Mouse (Mus musculus) NIH3T3 (cell line): Measurements from ENCODE around the gene Crebl2.

Experiments
- DNase-seq: peaks from one replicate; pipeline ENCODE4 v3.0.0-alpha.2; 2012; ENCODE audit warnings: low read depth

Gene Crebl2

DNA sequence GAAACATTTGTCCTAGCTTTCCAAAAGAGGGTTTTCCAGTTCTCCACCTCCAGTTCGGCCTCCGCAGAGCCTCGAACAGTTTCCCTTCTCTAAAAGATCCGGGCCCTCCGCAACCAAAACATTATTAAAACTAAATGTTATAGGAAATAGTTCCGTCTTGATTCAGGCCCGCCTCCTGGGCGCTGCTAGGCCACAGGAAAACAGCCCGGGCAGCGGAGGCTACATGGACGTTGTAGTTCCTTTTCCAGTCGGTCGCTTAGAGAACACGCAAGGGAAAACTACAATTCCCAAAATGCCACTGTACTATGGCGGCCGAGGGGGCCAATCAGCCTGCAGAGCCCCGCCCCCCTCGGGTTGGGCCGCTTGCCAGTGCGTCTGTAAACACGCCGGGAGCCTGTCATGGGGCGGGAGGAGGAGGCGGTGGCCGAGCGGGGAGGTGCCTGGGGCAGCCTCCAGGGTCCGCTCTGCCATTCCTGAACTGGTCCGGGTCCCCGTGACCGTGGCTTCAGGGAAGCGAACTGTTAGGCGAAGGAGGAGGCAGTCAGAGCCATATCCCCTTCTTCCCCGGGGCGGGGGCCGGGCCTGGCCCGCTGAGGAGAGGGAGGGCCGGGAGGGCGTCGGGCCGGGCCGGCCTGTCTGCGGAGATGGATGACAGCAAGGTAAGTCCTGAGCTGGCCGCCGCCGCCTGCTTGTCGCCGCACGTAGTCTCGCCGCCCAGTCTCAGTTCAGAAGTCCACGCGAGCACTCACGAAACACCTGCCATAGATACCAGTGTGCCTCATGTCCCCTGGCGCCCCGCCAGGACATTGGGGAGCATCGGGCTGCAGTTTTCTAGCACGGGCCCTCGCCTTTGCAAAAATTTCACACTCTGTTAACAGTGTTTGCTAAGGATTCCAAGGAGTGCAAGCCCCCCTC lies at the start of gene Crebl2:
Gene Crebl2, plus strand, starts transcription at position 369 of the 915 bp plus-strand sequence.
- DNase-seq = peak; percentile 100

DNA sequence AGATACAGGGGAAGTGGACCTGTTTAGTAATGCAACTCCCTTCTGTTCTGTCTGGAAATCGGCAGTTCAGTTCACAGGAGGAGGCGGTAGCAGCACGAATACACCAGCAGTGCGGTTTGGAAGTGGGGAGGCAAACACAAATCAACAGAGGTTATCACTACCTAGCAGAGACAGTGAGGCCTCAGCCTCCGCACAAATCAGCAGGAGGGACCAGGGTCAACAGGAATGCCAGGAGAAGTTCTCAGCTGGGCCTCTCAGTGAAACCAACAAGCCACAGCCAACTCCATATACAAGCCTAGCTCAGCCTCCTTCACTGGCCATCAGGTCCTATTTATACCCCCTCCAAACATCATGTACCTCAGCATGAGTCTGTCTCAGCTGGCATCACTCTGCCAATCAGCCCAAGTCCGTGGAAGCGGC lies 48.5 kb upstream of the Crebl2 start:
- DNase-seq = no peak

DNA sequence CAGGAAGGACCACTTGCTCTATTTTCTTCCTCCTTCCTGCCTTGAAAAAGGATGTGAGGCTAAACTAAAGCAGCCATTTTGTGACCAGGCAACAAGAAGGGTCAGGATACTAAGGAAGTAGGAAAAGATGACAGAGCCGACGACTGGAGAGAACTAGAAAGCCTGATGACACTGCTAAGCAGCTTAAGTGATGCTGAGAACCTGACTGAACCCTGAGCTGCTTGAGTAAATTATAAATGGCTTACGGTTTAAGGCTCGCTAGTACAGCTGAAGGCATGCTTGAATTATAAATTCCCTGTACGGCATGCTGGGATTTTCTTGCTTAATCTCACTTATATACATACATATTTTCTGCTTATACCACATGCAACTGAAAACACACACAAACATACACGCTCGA lies 47.1 kb upstream of the Crebl2 start:
- no peak for DNase-seq

DNA sequence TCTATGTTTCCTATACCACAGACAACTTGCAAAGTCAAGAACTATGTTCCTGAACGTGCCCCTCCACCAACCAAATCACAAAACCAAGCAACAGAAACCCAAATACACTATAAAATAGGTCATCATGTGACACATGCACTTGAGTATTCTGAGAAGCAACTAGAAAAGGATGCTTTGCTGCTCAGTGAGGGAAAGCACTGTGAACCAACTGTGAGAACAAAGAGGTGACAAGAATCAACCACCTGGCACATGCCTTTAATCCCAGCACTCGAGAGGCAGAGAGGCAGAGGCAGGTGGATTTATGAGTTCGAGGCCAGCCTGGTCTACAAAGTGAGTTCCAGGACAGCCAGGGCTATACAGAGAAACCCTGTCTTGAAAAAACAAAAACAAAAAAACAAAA lies 43.5 kb upstream of the Crebl2 start:
- no peak for DNase-seq

DNA sequence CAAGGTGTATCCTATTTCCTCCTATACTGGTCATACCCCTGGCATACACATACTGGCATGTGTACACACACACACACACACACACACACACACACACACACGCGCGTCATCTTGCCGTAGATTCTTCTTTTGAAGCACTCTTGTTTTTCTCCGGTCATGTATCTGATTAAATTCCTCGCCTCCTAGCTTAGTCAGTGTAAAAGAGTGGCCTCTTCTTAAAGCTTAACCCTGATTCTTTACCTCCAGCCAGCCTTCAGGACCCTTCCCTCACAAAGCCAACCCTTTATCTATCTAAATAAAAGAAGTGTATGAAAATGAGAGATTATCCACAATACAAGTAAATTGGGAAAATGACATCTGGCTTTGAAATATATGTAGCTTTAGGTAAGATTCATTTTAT lies 40.9 kb upstream of the Crebl2 start:
- no peak for DNase-seq

GRCm38 (mm10) chr6:134791251-134792118 lies 38.5 kb upstream of the Crebl2 start:
- peak; percentile 58 for DNase-seq

DNA sequence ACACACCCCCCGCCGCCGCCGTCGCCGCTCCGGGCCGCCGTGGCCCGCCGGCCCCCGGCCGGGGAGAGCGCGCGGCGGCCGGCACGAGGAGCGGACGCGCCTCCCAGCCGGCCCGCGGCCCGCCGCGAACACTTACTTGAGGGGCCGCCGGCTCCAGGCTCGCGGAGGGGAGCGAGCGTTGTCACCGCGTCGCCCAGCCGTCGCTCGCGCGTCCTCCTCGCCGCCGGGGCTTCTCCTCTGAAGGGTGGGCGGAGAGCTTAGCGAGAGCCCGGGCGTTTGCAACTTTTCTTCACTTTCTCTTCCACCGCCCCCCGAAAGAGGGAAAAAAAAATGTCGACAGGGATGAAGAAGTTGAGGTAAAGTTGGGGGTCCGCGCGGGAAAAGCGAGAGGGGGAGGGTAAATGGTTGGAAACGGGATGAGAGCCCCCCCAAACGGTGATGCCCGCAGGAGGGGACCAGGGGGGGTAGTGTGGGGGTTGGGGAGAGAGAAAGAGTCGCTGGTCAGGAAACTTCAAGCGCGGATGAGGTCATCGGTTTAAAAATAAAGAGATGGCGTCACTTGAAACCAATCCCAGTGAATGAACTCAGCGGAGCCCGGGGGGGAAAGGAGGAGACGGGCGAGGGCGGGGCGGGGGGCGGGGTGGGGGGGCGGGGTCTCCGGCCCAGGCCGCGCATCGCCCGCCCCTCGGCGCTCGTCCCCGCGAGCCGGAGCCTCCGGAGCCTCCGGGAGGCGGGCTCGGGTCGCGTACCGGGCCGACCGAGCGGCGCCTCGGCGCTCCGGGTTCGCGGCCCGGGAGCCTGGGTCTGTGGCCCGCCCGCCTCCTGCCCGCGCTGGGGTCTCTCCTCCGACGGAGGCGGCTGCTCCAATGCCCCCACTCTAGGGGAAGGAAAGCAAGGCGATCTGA lies 37.6 kb upstream of the Crebl2 start, which contains the start of gene Dusp16:
Gene Dusp16, minus strand, starts transcription at position 485 of the 905 bp plus-strand sequence.
- DNase-seq = peak; percentile 99

- no peak for DNase-seq
Observed at GRCm38 (mm10) chr6:134793046-134793806, 36.7 kb upstream of the Crebl2 start.

GRCm38 (mm10) chr6:134793911-134794520 lies 35.9 kb upstream of the Crebl2 start:
- DNase-seq = peak; percentile 78

DNA sequence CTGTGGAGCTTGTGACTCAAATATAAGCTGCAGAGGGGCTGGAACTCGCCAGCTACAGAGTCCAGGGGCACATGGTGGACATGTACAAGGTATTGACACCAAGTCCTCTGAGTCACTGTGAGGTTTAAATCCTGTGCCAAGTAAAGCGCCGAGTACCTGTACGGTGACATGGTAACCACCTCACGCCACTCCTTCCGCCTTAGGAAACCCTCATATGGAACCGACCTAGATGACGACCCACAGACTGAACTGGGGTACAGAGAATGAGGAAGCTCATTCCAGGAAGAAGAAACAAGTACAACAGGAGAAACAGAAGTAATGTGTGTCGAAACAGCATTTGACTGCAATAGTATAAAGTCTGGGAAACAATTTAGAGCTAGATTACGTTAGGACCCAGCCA lies 33.7 kb upstream of the Crebl2 start:
- no peak for DNase-seq

- no peak for DNase-seq
Observed at GRCm38 (mm10) chr6:134801483-134801882, 28.5 kb upstream of the Crebl2 start.

DNA sequence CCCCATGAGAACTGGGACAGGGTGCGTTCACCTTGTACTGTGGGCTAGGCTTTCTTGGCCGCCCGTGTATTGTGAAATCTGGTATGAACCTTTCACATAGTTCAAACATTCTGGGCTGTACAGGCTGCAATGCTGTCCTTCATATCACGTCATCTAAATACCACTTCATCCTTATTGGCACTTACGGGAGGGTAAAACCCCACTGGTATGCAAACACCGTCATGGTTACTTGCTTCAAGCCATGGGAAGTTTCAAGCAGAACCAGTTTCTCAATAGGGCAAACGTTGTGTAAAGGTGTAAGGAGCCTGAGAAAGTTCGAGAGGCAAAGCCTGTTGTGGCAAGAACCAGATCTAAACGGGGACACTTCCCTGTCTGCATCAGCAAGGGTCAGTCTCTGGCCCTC lies 27.3 kb upstream of the Crebl2 start:
- DNase-seq = no peak

DNA sequence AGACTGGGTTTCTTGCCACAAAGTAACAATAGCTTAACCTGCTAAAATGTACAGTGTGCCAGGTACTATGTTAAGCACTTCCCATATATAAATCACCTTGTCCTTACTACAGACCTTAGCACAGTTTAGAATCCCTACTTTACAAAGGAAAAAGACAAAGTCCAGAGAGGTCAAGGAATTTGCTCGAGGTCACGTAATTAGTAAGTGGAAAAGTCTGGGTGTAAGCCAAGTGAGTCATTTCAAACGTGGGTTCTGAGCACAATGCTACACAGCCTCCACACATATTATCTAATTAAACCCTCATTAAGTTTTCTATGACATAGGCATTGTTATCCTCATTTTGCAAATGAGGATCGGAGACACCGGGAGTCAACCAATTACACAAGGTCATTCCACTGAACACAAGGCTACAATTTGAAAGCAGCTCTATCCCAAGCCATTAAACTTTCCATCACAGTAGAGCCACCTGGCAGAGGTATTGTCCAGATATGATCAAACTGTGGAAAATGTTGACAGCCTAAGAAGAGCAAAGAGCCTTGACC lies 25.1 kb upstream of the Crebl2 start:
- DNase-seq = no peak

GRCm38 (mm10) chr6:134806130-134806529 lies 23.8 kb upstream of the Crebl2 start:
- no peak for DNase-seq

DNA sequence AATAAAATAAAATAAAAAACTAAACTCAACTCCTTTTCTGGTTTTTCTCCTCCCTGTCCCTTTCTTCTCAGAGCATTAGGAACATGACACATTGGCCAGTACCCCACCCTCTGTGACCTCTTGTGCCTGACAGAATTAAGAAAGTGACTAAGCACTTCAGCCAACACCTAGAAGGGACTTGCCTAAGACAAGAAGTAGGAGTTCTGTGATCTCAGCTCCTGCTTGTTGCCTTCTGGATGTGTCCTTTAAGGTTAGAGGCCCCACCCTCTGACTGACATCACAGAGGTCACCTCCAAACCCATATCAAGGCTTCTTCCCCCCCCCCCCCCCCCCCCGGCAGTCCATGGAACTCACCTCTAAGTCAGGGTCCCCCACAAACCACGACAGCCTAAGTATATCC lies 22.9 kb upstream of the Crebl2 start:
- no peak for DNase-seq

- no peak for DNase-seq
Observed at GRCm38 (mm10) chr6:134807794-134808193, 22.2 kb upstream of the Crebl2 start.

GRCm38 (mm10) chr6:134813066-134813465 lies 16.9 kb upstream of the Crebl2 start:
- DNase-seq = no peak

DNA sequence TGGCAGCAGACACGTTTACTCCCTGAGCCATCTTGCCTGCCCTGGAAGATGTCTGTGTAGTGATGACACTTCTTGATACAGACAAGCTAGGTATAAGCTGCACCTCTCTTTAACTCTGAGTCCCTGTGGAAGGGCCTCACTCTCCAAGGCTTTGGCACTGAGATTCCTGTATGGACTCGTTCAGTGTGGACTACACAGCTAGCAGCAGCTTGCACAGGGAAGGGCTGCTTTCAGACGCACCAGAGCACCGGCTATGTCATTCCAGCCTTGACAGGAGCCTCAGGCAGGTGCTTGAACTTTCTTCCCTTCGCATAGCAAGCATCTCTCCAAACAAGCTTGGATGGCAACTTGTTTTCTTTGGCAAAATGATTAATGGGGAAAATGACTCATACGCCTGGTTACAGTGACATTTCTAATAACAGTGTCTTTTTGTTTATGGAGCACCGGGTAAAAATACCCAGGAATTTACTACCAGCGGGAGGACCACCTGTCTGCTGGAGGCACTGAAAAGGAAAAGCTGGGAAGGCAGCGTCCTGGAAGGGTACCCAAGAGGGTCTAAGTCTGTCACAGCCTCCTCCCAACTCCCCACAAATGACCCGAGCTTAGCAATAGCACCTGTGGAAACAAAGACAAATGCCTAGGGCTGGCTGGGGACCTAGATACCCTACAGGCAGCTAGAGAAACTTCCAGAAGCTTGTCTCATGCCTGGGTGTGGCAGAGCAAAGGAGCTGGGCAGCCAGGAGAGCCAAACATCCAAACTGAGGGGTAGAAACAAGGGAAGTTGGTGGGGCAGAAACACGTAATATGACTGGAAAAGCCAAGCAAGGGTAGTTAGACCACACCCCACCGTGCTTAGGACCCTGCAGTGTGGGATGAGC lies 12.7 kb upstream of the Crebl2 start:
- peak; percentile 54 for DNase-seq

- peak; percentile 72 for DNase-seq
Observed at GRCm38 (mm10) chr6:134819741-134820140, 10.2 kb upstream of the Crebl2 start.
